16 mouse cellular contexts compared by ENCODE assay signal in genomic region chr5:38090111-38090510, GRCm38 (mm10).
"Had no signal": no experiment of that assay in that cellular context is flagged by ENCODE, and none has a peak within 500 bp of the region (broad histone marks: within the 10 kb centered on the region; RNA-seq: fewer than 3 reads in every experiment).

No protein-coding gene starts in this region.

- DNase-seq: gastrocnemius, adult 2 months; gastrocnemius, postnatal 10 days; gastrocnemius, postnatal 25 days; heart, adult 2 months; heart, postnatal 4 days; kidney, adult 18-20 months; kidney, adult 8-10 months; kidney, postnatal 10 days; kidney, postnatal 25 days; kidney, postnatal 4 days; liver; liver, embryonic 13.5 days had no signal

- ATAC-seq: hindbrain, embryonic 16.5 days; inflammation-experienced regulatory T-cells, adult 6 months; intestine, embryonic 15.5 days; intestine, postnatal 0 days had no signal
